Mouse (Mus musculus): ENCODE measurements at regions not wholly inside any gene's neighbourhood (a gene's known extent, or its start where the extent isn't known, plus 50 kb on each side); places are given as distances from the start of the nearest gene placed in this dataset.

GRCm38 (mm10) chr12:19387706-19388105 lies 566.6 kb upstream of the Gm21863 start:
- DNase-seq (ENCODE audit: low spot score) = peak; percentile 2
